Mouse (Mus musculus): ENCODE measurements around the gene Gm10306. TPM values are rescaled to one million over a fixed set of nuclear protein-coding genes. Genes with fewer than 3 reads are reported as not detected.

Gm10306 gene
- polyA plus RNA-seq (2015; fragmentation: Nextera tagmentation; extraction: Ambion mirVana) = 0.70 and 1.3 TPM in 2 replicates

DNA sequence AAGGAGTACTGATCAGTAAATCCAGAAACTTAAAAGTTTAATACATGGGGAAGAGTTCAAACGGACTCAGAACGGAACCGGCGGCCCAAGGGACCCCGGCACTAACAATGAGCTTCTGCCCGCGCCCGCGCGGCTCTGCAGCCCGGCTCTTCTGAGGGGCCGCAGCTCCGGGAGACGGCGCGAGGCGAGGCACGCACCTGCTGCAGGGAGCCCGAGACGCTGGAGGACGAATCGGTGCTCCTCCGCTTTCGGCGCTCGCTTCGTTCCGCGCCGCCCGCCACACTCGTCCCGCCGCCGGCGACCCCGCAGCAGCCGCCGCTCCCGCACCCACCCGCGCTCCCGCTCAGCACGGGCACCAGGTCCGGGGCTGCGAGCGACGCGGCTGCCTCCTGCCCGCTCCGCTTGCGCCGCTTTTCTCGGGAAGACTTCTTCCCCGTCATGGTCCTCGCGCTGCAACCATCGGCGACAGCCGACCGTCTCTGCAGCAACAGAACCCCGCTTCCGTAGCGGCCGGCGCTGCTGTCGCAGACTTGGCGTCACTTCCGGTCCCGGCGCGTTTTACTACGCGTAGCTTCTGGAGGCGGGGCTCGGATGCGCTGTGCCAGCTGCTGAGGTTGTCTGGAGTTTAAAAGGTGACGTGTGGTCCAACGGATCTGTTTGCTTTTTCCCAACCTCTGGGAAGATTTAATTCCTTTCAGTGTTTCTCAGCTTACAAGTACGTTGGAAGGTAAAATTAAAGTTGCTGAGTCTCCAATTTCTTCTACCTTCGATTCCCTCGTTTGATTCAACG, at the start of gene Gm10306, which contains the start of gene Caap1:
Gm10306 (plus strand) TSS at position 282 of the 790 bp plus-strand sequence.
Caap1 (minus strand) TSS at position 532 of the 790 bp plus-strand sequence.
- Histone ChIP-seq H3K9ac (replicated peaks; ENCODE audit: low read depth) (peak within 1 kb of the TSS; percentile 79), H3K4me2 (replicated peaks; ENCODE audit: low read depth, low read length) (peak within 1 kb of the TSS; percentile 66), H3K27ac (ENCODE audit: low read length) (peak within 1 kb of the TSS; percentile 70), H3K27me3 (replicated peaks; ENCODE audit: insufficient read depth, low read length) (no peaks in the 10 kb centered on the region), H3K36me3 (ENCODE audit: insufficient read depth, low read length) (no peaks in the 10 kb centered on the region), H3K4me3 (ENCODE audit: low read depth, low read length) (peak within 1 kb of the TSS; percentile 99), H3K4me1 (ENCODE audit: insufficient read depth, low read depth, low read length) (peaks cover 6% of the 10 kb centered on the region; the same call in 1 of the 2 replicates), H3K9me3 (ENCODE audit: low read length) (no peaks in the 10 kb centered on the region)
- peak; percentile 99 for ATAC-seq
- 1% methylated on average over 72 of the region's 83 CpGs for WGBS
- TF ChIP-seq EP300 (IDR thresholded peaks at IDR 0.05) = peak; percentile 42; the same call in 1 of the 2 replicates
- no peak for TF ChIP-seq CTCF (IDR thresholded peaks at IDR 0.05)
- peak; percentile 96 for DNase-seq (ENCODE audit: low spot score)

DNA sequence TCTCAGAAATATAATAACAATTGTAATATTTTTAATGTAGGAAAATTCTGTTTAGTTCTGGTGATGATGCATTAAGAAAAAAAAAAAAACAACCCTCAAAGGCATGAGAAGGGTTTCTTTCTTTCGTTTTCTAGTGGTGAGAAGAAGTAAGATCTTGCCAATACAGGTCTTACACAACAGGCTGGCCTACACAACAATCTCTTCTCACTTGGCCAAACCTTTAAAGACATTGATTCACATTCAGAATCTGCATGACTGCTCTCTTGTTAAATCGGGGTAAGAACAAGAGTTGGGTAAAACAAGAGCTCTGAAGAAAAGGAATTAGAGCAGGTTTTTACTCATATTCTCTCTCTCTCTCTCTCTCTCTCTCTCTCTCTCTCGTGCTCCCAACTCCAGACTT, 41.0 kb upstream of the Gm10306 start:
- DNase-seq (ENCODE audit: low spot score) = no peak
- WGBS = 67% methylated on average over 3 of the region's 3 CpGs
- no peaks in the 10 kb centered on the region for H3K27me3 ChIP-seq (replicated peaks; ENCODE audit: insufficient read depth, low read length)
- no peaks in the 10 kb centered on the region for H3K9me3 ChIP-seq (ENCODE audit: low read length)
- no peak for ATAC-seq
- no peak overlapping the region for H3K4me2 ChIP-seq (replicated peaks; ENCODE audit: low read depth, low read length)
- H3K36me3 ChIP-seq (ENCODE audit: insufficient read depth, low read length) = 0 out of 2 replicates have a peak, but pooled peaks cover 3% of the 10 kb centered on the region
- no peak overlapping the region for H3K27ac ChIP-seq (ENCODE audit: low read length)
- H3K9ac ChIP-seq (replicated peaks; ENCODE audit: low read depth) = no peak overlapping the region
- H3K4me3 ChIP-seq (ENCODE audit: low read depth, low read length) = no peak overlapping the region
- TF ChIP-seq CTCF (IDR thresholded peaks at IDR 0.05) = no peak
- no peak for TF ChIP-seq EP300 (IDR thresholded peaks at IDR 0.05)
- H3K4me1 ChIP-seq (ENCODE audit: insufficient read depth, low read depth, low read length) = no peaks in the 10 kb centered on the region

GRCm38 (mm10) chr4:94517631-94518030, 38.7 kb upstream of the Gm10306 start:
- Histone ChIP-seq H3K9ac (replicated peaks; ENCODE audit: low read depth) (no peak overlapping the region), H3K9me3 (ENCODE audit: low read length) (no peaks in the 10 kb centered on the region), H3K4me3 (ENCODE audit: low read depth, low read length) (no peak overlapping the region), H3K4me1 (ENCODE audit: insufficient read depth, low read depth, low read length) (no peaks in the 10 kb centered on the region), H3K36me3 (ENCODE audit: insufficient read depth, low read length) (no peaks in the 10 kb centered on the region), H3K4me2 (replicated peaks; ENCODE audit: low read depth, low read length) (no peak overlapping the region), H3K27me3 (replicated peaks; ENCODE audit: insufficient read depth, low read length) (no peaks in the 10 kb centered on the region), H3K27ac (ENCODE audit: low read length) (no peak overlapping the region)
- DNase-seq (ENCODE audit: low spot score) = peak; percentile 61
- WGBS = 65% methylated on average over 4 of the region's 4 CpGs
- TF ChIP-seq EP300 (IDR thresholded peaks at IDR 0.05) = no peak
- peak; percentile 80 for TF ChIP-seq CTCF (IDR thresholded peaks at IDR 0.05)
- ATAC-seq = no peak

GRCm38 (mm10) chr4:94523321-94523720, 33.0 kb upstream of the Gm10306 start:
- Histone ChIP-seq H3K4me2 (replicated peaks; ENCODE audit: low read depth, low read length) (no peak overlapping the region), H3K4me3 (ENCODE audit: low read depth, low read length) (no peak overlapping the region), H3K27me3 (replicated peaks; ENCODE audit: insufficient read depth, low read length) (no peaks in the 10 kb centered on the region), H3K36me3 (ENCODE audit: insufficient read depth, low read length) (no peaks in the 10 kb centered on the region), H3K9me3 (ENCODE audit: low read length) (no peaks in the 10 kb centered on the region), H3K9ac (replicated peaks; ENCODE audit: low read depth) (no peak overlapping the region), H3K27ac (ENCODE audit: low read length) (no peak overlapping the region), H3K4me1 (ENCODE audit: insufficient read depth, low read depth, low read length) (no peaks in the 10 kb centered on the region)
- DNase-seq (ENCODE audit: low spot score) = no peak
- no peak for ATAC-seq
- TF ChIP-seq EP300 (IDR thresholded peaks at IDR 0.05) (no peak), CTCF (IDR thresholded peaks at IDR 0.05) (peak; percentile 49)

DNA sequence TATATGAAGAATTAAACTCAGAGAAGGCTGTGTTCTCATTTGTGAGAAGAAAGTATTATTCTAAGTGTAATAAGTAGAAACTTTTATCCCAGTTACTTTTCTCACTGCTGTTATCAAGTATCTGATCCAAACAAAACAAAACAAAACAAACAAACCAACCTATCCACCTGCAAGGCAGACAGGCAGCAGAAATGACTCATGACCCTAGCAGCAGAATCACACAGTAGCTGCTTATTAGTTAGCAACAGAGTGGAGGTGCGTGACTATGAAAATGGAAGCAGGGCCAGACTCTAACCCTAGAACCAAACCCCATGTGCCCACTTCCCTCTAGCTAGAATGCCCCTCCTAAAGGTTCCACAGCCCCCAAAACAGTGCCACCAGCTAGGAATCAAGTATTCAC, 26.9 kb upstream of the Gm10306 start:
- Histone ChIP-seq H3K4me3 (ENCODE audit: low read depth, low read length) (no peak overlapping the region), H3K27ac (ENCODE audit: low read length) (no peak overlapping the region), H3K27me3 (replicated peaks; ENCODE audit: insufficient read depth, low read length) (no peaks in the 10 kb centered on the region), H3K9me3 (ENCODE audit: low read length) (no peaks in the 10 kb centered on the region), H3K4me2 (replicated peaks; ENCODE audit: low read depth, low read length) (no peak overlapping the region), H3K9ac (replicated peaks; ENCODE audit: low read depth) (no peak overlapping the region), H3K36me3 (ENCODE audit: insufficient read depth, low read length) (no peaks in the 10 kb centered on the region), H3K4me1 (ENCODE audit: insufficient read depth, low read depth, low read length) (no peaks in the 10 kb centered on the region)
- ATAC-seq (no peak), DNase-seq (ENCODE audit: low spot score) (no peak)
- 86% methylated on average over 1 of the region's 1 CpGs for WGBS
- no peak for TF ChIP-seq EP300 (IDR thresholded peaks at IDR 0.05)
- TF ChIP-seq CTCF (IDR thresholded peaks at IDR 0.05) = no peak

GRCm38 (mm10) chr4:94533205-94533604, 23.1 kb upstream of the Gm10306 start:
- no peak for DNase-seq (ENCODE audit: low spot score)
- H3K9me3 ChIP-seq (ENCODE audit: low read length) = no peaks in the 10 kb centered on the region

More at GRCm38 (mm10) chr4:94533205-94533604, 23.1 kb upstream of the Gm10306 start:
- Histone ChIP-seq H3K9ac (replicated peaks; ENCODE audit: low read depth) (no peak overlapping the region), H3K36me3 (ENCODE audit: insufficient read depth, low read length) (no peaks in the 10 kb centered on the region), H3K4me3 (ENCODE audit: low read depth, low read length) (no peak overlapping the region), H3K4me1 (ENCODE audit: insufficient read depth, low read depth, low read length) (no peaks in the 10 kb centered on the region), H3K27me3 (replicated peaks; ENCODE audit: insufficient read depth, low read length) (no peaks in the 10 kb centered on the region), H3K4me2 (replicated peaks; ENCODE audit: low read depth, low read length) (no peak overlapping the region), H3K27ac (ENCODE audit: low read length) (no peak overlapping the region)
- ATAC-seq = no peak
- TF ChIP-seq EP300 (IDR thresholded peaks at IDR 0.05) = no peak
- no peak for TF ChIP-seq CTCF (IDR thresholded peaks at IDR 0.05)
